Mouse (Mus musculus): Measurements from ENCODE around the gene Clasrp. TPM values are rescaled to one million over a fixed set of nuclear protein-coding genes. Genes with fewer than 3 reads are reported as not detected.
A peak's percentile ranks its signal among the peaks of the same experiment; 100 is the strongest.
"Not testable (repeated sequence)": the region's sequence is repeated elsewhere in the genome, so short reads cannot be mapped to it uniquely, and the experiment has no call there.

Gene Clasrp
- total RNA-seq, 2 experiments from 2014 or later, result 15.2 to 23.2 TPM

DNA sequence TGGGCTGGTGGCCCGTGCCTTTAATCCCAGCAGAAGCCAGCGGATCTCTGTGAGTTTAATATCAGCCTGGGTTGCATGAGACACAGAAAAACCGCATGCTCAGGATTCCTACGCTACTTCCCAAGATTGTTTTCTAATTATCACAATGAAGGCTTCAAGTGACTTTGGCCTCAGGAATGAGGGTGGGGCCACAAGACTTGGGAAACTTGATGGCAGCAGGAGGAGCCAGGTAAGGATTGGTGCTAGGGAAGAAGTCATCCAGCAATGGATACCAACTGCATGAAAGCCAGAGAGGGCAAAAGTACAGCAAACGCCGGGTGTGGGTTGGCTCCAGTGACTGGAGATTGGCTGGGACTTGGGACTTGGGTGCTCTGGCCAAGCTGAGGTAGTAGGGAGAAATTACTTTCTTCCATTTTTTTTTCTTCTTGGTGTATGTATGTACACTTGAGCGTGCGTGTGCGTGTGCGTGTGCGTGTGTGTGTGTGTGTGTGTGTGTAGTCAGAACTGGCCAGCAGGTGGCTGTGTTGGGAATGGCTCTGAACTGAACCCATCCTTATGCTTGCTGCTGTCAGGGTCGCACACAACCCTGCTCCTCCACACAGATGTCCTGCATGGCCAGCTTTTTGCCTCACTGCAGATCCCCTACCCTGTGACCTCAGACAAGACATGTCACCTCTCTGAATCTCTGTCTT lies 5.5 kb upstream of the Clasrp start:
- no peak for DNase-seq

DNA sequence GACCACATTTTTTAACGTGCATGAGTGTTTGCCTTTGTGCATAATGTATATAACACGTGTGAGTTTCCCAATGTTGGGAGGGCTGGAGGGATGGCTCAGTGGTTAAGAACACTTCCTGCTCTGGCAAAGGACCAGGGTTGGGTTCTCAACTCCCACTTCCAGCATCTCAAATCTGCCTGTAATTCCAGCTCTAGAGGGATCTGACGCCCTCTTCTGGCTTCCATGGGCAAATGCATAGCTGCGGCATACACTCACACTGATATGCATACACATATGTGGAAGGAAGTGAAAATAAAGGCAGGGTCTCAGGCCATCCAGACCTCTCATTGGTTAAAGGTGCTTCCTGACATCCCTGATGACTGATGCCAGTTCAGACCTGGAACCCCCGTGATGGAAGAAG lies 3.0 kb upstream of the Clasrp start:
- no peak for DNase-seq

DNA sequence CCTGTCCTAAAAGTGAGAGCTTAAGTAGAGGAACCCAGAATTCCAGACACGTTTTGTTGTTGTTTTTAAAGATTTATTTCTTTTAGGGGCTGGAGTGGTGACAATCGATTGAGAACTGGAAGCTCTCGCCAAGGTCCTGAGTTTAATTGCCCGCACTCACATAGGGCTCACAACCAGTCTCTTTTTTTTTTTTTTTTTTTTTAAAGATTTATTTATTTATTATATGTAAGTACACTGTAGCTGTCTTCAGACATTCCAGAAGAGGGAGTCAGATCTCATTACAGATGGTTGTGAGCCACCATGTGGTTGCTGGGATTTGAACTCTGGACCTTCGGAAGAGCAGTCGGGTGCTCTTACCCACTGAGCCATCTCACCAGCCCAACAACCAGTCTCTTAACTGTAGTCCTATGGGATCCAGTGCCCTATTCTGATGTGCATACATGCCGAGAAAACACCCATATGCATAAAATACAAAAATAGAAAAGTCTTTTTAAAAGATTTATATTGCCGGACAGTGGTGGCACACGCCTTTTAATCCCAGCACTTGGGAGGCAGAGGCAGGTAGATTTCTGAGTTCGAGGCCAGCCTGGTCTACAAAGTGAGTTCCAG lies 424 bp upstream of the Clasrp start:
- DNase-seq, result not testable (repeated sequence)

DNA sequence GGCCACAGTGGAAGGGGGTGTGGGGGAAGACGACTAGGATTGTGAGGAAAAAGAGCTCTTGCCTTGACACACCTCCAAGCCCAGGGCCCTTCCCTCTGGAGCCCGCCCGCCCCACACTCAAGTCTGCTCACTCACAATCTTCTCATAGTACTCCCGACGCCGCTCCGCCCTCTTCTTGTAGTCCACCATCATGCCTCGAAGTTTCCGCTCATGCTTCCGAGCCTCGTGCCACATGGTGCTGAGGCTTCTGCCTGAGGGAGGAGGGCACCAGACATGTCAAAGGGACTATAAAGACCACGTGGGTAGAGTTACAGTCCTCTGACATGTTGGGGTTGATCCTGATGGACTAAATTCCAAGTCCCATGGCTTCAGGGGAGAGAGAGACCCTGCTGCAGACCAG lies 1.2 kb downstream of the Clasrp start:
- no peak for DNase-seq

DNA sequence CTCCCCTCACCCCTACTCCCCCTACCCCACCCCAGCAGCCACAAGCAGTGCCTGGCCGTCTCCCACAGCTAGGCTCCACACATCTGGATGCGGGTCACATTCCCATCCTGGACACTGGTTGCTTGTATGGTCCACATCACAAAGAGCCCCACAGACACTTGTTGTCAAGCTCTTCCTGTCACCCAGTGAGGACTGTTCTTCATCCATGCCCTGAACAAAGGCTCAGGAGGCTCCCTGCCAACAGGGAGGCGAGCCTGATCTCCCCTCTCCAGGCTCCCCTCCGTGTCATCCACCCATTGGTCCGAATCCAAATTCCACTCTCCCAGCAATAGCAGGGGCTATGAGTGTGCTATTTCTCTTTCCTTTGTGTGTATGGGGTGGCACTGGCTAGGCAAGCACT lies 3.7 kb downstream of the Clasrp start:
- no peak for DNase-seq

DNA sequence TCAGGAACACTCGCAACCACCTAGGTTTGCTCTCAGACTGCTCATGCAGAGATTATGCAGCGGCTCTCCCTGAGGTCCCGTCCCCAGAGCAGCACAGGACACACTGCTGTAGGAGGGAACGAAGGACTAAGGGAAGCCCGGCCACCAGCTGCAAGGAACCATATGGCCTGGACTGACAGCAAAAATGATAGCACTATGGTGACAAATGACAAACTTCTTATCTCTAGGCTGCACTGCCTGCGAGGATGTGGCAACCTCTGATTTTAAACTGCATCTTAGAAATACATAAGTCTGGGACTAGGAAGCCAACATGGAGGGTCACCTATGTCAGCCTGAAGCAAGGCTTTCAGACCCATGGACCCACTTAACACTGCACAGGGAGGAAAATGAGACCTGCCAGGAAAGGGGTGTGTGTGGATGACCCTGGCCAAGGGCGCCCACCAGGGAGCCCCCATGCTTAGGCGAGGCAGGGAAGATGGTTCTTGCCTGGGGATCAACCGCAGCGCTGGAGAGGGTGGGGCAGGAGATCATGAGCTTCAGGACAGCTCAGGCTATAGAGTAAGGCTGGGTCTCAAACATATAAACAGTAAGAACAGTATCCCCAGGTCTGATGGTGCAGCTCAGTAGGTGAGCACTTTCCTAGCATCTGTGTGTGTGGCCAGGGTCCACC lies 11.1 kb downstream of the Clasrp start:
- DNase-seq, result no peak

DNA sequence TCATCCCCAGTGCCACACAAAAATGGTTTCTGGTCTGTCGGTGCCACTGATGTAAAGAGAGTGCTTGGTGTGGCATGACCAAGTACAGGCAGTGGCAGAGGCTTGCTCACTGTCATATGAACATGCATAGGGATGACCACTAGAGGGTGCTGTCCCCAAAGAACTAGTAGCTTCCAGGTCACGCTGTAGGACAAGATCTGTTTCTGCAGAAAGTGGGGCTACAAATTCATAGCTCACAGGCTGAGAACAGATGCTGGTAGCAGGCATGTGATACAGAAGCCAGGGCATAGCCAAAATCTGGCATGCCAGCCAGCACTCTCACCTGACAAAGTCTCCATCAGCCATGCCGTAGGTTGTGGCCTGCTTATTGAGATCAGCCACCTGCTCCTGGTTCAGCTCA lies 14.4 kb downstream of the Clasrp start:
- peak; percentile 78 for DNase-seq

DNA sequence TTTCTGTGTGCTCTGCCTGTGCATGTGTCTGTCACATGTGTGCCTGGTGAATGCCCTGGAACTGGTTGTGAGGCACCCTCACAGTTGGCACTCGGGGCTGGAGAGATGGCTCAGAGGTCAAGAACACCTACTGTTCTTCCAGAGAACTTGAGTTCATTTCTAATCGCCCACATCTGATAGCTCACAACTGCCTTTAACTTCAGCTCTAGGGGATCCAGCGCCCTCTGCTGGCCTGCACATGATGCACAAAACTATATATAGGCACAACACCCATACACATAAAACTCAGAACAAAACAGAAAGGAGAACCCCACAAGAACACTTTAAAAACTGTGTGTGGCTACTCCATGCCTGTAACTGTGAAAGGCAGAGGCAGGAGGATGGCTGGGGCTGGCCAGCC lies 15.1 kb downstream of the Clasrp start:
- peak; percentile 58 for DNase-seq

DNA sequence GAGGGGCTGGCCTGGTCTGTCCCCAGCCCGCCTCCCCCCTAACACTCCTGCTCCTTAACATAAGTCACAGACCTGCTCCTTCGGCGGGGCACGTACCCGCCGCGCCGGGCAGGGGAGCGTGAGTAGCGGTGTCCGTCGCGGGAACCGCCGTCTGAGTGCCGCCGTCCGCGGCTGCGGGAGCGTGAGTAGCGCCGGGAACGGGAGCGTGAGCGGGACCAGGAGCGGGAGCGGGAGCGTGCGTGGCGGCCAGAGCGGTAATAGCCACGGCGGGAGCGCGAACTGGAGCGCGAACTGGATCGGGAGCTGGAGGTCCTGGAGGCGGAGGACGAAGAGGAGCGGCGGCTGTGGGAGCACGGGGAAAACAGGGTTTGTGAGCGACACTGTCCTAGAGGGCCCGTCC lies 18.0 kb downstream of the Clasrp start:
- no peak for DNase-seq

DNA sequence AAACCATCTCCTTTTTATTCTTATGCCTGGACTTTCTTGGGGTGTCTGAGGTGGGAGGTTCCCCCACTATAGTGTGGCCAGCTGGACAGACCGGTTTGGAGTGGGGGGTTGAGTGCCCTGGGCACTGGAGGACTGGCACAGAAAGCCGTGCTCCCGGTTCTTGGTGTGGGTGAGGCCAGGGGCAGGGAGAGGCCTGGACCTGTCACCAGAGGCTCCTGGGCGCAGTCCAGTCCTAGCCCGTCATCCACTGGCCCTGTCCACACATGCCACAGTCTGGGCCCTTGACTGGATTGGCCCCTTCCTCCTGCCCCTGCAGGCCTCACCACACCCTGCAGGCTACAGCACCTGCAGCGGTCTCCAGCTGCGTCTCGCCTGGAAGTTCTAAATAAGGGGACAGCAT lies 23.7 kb downstream of the Clasrp start:
- no peak for DNase-seq

DNA sequence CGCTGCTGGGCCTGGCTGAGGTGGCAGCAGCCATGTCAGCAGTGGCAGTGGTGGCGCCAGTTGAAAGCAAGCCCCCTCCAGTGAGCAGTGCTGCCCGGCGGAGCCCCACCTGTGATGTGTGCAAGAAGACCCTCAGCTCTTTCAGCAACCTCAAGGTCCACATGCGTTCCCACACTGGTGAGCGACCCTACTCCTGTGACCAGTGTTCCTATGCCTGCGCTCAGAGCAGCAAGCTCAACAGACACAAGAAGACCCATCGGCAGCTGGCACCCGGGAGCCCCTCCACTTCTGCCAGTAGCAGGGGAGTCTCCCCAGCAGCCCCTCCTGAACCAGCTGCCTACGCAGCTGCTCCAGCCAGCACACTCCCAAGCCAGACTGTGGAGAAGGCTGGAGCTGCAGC lies 24.5 kb downstream of the Clasrp start:
- no peak for DNase-seq

DNA sequence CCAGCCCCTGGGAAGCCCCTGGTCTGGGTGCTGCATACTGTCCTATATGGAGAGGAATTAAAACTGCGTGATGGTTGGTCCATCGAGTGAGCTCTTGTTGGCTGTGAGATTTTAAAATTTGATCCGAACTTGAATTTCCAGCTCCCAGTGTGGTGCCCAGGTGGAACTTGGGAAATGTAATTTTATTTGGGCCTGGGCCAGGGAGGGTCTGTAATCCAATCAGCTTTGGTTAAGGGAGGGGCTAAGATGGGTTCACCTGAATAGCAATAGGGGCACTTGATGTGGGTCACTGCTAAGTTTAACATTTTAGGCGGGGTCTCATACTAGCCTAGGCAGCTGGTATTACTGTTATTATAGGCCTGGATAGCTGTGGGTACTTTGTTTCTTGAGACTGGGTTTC lies 25.9 kb downstream of the Clasrp start:
- DNase-seq, result no peak

DNA sequence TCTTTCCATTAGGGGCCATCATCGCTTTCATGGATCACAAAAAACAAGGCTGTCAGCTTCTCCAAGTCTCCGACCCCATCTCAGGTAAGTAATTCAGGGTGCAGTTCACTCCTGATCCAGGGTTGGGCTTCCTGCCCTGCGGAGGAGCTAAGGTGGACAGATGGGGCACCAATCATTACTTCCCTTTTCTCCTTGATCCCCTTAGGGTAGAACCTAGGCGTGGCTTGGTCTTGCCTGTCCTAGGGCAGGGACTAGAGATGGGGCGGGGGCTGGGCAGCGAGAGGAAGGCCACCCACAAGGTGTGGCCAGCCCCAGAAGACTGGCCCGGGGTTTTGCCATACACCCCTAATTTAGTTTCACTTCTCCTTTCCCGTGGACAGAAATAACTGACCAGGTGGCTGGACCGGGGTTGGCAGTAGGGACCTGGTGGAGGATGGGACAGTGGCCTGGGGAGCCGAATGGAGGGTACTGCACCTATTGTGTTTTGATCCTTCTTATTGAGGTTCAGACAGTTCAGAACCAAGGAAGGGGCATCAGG lies 26.3 kb downstream of the Clasrp start:
- DNase-seq, result no peak

DNA sequence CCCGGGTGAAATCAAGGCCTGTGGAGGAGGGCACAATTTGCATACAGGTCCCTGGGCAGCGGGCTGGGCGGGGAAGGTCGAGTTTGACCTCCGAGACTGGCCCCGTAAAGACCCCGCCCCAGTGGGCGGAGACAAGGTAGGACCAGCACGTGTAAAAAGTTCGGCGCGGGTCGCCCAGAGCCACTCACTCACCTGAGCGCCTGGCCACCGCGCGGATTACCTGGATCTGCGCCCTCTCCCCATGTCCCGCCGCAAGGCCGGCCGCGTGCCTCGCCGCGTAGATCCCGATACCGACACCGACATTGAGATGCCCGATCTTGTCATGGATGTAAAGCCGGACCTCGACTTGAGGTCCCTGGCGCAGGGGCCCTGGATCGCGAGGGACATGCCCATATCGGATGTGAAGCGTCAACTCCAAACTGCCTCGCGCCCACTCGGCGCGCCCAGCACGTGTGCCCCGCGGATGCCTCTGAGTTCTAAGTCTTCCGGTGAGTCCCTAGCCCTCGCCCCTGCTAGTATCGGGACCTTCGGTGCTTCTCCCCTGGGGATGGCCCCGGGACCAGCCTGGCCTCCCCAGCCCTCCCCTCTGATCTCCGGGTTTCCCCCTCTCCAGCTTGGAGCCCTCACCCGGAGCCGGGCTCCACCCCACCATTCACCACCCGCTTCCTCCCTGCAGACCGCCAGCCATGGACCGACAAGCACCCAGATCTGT lies 27.0 kb downstream of the Clasrp start, which contains the start of the genes Zfp296 and Gemin7:
Gene Zfp296 (plus strand): TSS at position 147 of the 712 bp plus-strand sequence.
Gene Gemin7 (minus strand): TSS at position 455 of the 712 bp plus-strand sequence.
- DNase-seq, result no peak

DNA sequence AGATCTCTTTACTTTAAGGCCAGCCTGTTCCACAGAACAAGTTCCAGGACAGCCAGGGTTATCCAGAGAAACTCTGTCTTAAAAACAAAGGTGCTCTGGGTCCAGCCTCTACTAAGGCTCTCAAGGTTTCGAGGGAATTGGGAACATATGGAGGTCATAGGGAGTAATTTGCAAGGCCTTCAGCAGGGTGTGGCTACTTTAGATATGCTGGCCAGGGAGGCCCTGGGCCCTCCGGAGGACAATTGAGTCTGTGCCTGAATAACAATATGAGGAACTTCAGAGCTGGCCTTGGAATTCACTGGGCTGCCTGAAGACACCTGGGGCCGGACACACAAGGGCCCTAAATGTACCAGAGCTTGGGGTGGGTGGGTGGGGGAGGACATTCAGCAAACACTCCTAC lies 28.7 kb downstream of the Clasrp start:
- no peak for DNase-seq

DNA sequence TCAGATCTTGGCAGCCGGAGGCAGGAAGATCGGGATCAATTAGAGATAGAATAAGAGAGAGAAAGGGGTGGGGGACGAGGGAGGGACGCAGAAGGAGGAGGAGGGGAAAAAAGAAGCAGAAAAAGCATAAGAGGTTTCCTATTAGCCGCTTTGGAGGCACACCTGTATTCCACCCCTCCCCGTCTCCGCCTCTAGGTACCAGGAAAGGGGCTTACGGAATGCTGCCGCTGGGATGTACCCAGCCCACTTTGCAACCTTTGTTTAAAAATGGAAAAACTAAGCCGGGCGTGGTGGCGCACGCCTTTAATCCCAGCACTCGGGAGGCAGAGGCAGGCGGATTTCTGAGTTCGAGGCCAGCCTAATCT lies 30.5 kb downstream of the Clasrp start:
- DNase-seq, result no peak

DNA sequence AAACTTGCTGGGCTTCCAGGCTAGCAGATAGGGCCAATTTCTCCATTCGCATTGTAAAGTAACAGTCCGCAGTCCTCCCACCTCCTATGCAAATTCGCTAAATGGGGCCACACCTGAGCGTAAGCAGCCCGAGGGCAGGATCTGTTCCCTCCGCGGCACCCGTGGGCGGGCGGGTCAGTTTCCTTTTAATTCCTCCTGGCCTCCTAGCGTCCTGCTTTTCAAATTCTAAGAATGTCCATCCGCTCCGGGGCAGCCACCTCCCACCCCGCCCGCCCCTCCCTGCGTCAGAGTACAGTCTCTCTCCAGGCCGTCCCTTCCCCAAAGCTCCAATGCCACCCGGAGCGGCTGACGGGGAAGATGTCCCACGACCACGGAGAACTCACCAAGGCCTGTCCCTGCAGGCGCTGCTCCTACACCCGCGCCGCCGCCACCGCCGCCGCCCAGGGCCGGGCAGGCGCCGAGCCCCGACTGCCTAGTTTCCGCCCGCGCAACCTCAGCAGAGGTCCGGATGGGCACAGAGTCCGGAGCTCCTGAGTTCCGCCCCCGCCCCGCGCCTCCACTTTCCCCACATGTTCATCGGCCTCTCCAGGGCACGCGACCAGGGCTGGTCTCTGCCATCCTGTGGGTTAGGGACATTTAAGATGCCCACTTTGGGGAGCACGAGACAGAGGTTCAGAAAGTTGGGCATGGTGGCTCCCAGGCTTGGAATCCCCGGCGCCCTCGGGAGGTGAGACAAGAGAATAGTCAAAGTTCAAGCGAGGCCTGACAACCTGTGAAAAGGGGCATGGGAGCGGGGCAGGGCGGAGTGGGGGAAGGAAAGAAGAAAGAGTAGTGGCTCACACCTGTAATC lies 31.1 kb downstream of the Clasrp start:
- peak; percentile 84 for DNase-seq

DNA sequence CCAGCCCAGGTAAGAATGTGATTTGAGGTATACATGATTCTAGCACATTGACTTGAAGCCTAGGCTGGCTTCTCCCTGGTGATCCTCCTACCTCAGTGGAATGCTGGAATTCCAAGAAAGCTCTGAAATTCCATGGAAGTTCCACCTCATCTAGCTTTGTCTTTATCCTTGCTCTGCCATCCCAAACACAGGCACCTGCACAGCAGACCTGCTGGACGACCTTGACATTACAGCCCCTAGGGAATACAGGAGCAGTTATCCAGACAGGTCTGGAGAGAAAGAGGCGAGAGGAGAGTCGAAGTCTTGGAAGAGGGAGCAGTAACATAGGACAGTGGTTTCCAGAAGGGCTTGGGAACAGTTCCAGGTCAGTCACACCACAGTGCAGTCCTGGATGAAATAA lies 34.6 kb downstream of the Clasrp start:
- DNase-seq, result no peak

DNA sequence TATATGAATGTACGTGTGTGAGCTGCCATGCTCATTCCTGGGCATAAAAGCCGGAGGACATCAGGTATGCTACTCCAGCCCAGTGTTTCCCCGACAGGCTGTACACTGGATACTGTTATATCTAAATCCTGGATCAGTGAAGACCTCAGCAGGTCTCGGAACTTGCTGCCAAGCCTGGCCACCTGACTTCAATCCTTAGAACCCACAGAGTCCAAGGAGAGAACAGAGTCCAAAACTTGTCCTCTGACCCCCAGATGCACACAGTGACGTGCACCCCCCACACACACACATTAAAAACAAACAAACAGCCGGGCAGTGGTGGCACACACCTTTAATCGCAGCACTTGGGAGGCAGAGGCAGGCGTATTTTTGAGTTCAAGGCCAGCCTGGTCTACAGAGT lies 36.9 kb downstream of the Clasrp start:
- DNase-seq, result no peak

DNA sequence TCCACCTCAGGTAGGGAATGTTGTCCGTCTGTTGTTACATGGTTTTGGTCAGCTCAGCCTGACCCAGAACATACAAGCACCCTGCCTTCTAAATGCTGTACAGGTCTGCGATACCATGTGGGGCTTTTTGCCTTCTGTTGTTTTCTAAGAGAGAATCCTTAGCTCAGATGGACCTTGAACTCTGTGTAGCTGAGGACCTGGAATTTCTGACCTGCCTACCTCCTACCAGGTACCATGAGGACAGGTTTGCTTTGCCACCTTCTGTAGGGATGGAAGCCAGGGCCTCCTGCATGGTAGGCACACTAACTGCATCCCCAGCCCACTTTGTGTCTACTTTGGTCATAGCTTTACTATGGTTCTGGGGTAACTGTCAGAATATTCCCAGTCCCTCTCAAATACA lies 38.5 kb downstream of the Clasrp start:
- no peak for DNase-seq

DNA sequence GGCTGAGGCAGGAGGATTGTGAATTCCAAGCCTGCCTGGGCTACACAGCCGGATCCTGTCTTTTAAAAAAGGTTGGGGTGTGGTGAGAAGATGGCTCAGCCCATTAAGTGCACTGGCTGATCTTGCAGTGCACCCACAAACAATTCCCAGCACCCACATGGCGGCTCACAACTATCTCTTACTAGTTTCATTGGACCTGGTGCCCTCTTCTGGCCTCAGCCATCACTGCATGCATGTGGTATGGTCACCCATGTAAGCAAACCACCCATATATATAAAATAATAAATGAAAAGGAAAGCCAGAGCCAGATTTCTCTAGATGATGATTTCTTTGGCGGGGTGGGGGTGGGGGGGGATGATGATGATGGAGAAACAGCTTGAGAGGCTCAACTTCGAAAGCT lies 39.8 kb downstream of the Clasrp start:
- no peak for DNase-seq

DNA sequence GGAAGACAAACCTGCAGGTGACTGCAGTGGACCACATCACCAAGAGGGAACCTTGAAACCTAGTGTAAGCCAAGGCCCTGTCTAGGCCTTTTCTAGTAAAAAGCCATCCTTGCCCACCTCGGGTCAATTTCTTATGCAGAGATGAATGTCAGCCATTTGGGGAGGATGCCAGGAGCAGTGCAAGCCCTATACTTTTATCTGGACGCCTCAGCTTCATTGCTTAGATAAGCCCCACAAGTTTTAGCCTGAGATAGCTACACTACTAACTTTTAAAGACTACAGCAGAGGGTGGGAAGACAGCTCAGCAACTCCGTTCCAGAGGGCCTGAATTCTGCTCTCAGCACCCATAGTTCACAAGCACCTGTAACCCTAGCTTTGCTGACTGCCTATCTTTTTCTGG lies 40.4 kb downstream of the Clasrp start:
- DNase-seq, result no peak
